Mouse (Mus musculus) right cerebral cortex, adult 18-20 months (tissue): ENCODE data around the gene Kif3a.

Source experiments
- DNase-seq: peaks from one replicate; pipeline ENCODE4 v3.0.0; 2022; ENCODE audit warnings: mixed read lengths

Gene Kif3a

GRCm38 (mm10) chr11:53617562-53618109 is 50.5 kb downstream of the Kif3a start:
- no peak for DNase-seq

- no peak for DNase-seq
Observed at GRCm38 (mm10) chr11:53618619-53619198, 51.5 kb downstream of the Kif3a start, which contains the start of gene Il4. Gene Il4, minus strand, starts transcription at chr11:53618669.

GRCm38 (mm10) chr11:53619428-53619827 is 52.2 kb downstream of the Kif3a start:
- no peak for DNase-seq

GRCm38 (mm10) chr11:53620094-53620493 is 52.9 kb downstream of the Kif3a start:
- DNase-seq: no peak

- no peak for DNase-seq
Observed at GRCm38 (mm10) chr11:53621582-53622439, 54.6 kb downstream of the Kif3a start.

- DNase-seq: no peak
Observed at GRCm38 (mm10) chr11:53622440-53622806, 55.2 kb downstream of the Kif3a start.

- DNase-seq: no peak
Observed at GRCm38 (mm10) chr11:53623573-53623972, 56.4 kb downstream of the Kif3a start.

GRCm38 (mm10) chr11:53624124-53624523 is 56.9 kb downstream of the Kif3a start:
- DNase-seq: no peak

GRCm38 (mm10) chr11:53626802-53627373 is 59.7 kb downstream of the Kif3a start:
- no peak for DNase-seq

- peak; percentile 74 for DNase-seq
Observed at GRCm38 (mm10) chr11:53627859-53628258, 60.7 kb downstream of the Kif3a start.

- no peak for DNase-seq
Observed at GRCm38 (mm10) chr11:53632122-53632733, 65.0 kb downstream of the Kif3a start.

GRCm38 (mm10) chr11:53633644-53634043 is 66.5 kb downstream of the Kif3a start:
- DNase-seq: no peak

- DNase-seq: no peak
Observed at GRCm38 (mm10) chr11:53634556-53634955, 67.4 kb downstream of the Kif3a start, which contains the start of gene Il13. Gene Il13, minus strand, starts transcription at chr11:53634702.

GRCm38 (mm10) chr11:53635590-53636182 is 68.5 kb downstream of the Kif3a start:
- DNase-seq: no peak

GRCm38 (mm10) chr11:53636183-53636646 is 69.0 kb downstream of the Kif3a start:
- DNase-seq: peak; percentile 45

- DNase-seq: no peak
Observed at GRCm38 (mm10) chr11:53637046-53637802, 70.0 kb downstream of the Kif3a start.

- no peak for DNase-seq
Observed at GRCm38 (mm10) chr11:53637803-53638260, 70.7 kb downstream of the Kif3a start.

GRCm38 (mm10) chr11:53642744-53643279 is 75.6 kb downstream of the Kif3a start:
- no peak for DNase-seq

GRCm38 (mm10) chr11:53644017-53644416 is 76.8 kb downstream of the Kif3a start:
- DNase-seq: no peak

- no peak for DNase-seq
Observed at GRCm38 (mm10) chr11:53651441-53651840, 84.3 kb downstream of the Kif3a start.
